Mouse (Mus musculus) spleen, adult 2 months (tissue): ENCODE data around the gene Fam107a. TPM values are rescaled to one million over a fixed set of nuclear protein-coding genes. Genes with fewer than 3 reads are reported as not detected.
"Not testable (repeated sequence)": the region's sequence is repeated elsewhere in the genome, so short reads cannot be mapped to it uniquely, and the experiment has no call there.

Experiments used
- DNase-seq, 2 experiments: peaks; one replicate each; pipeline versions ENCODE4 v3.0.0 to v3.0.0-alpha.2; 2012 to 2021; ENCODE audit warnings: low spot score in 2 of 2, low read depth in 1 of 2
- H3K27ac ChIP-seq: fragments of 200-500 bp; 2 replicates; pipeline ENCODE4 v1.5.1; 2012; ENCODE audit warnings: low read length, inconsistent platforms; ENCODE audit not compliant: insufficient read depth
- H3K27me3 ChIP-seq: fragments of 200-500 bp; 2 replicates; pipeline ENCODE4 v1.6.1; 2012; ENCODE audit warnings: mild to moderate bottlenecking, moderate library complexity, low read length, inconsistent platforms; ENCODE audit not compliant: control insufficient read depth, insufficient read depth
- H3K36me3 ChIP-seq: fragments of 200-500 bp; 2 replicates; pipeline ENCODE4 v1.6.1; 2012; ENCODE audit warnings: mild to moderate bottlenecking, low read length, inconsistent platforms; ENCODE audit not compliant: control insufficient read depth, insufficient read depth
- H3K4me1 ChIP-seq: fragments of 200-500 bp; 2 replicates; pipeline ENCODE4 v1.6.1; 2011; ENCODE audit warnings: inconsistent platforms; ENCODE audit not compliant: control insufficient read depth, insufficient read depth, insufficient read length
- H3K4me3 ChIP-seq: fragments of 200-500 bp; 2 replicates; pipeline ENCODE4 v1.5.1; 2011; ENCODE audit warnings: mild to moderate bottlenecking, inconsistent platforms; ENCODE audit not compliant: insufficient read depth, insufficient read length; ENCODE audit errors: extremely low read depth
- CTCF ChIP-seq: fragments of 200-500 bp; IDR thresholded peaks from 2 replicates; pipeline ENCODE4 v1.5.1; 2011; ENCODE audit warnings: mild to moderate bottlenecking, inconsistent platforms; ENCODE audit not compliant: insufficient read depth, insufficient read length, insufficient replicate concordance; ENCODE audit errors: extremely low read depth
- POLR2A ChIP-seq: fragments of 200-500 bp; IDR thresholded peaks from 2 replicates; pipeline ENCODE4 v1.6.1; 2011; ENCODE audit warnings: low read depth, low read length, inconsistent platforms
- WGBS: fragments of 180-500 bp; shearing (Covaris S2); methylation state at CpG from one replicate; pipeline ENCODE4 v1.1.7; 2018; 5-methylcytosine and 5-hydroxymethylcytosine counted together
- polyA plus RNA-seq: library from polyadenylated mRNA; depleted of rRNA; stranded (reverse); fragments of >200 nt; gene quantifications from 2 replicates; pipeline ENCODE4 v1.2.3, GENCODE M21; 2012

Gene Fam107a
- polyA plus RNA-seq, 1 experiment, result 0.85 TPM

- TF ChIP-seq POLR2A (no peak), CTCF (no peak)
- Histone ChIP-seq H3K4me3 (no peak overlapping the region), H3K27me3 (no peaks in the 10 kb centered on the region), H3K27ac (no peak overlapping the region), H3K36me3 (no peaks in the 10 kb centered on the region), H3K4me1 (no peaks in the 10 kb centered on the region)
- DNase-seq, result no peak
These were observed 34.0 kb downstream of the Fam107a start for GRCm38 (mm10) chr14:8283784-8284183.

GRCm38 (mm10) chr14:8271281-8271680 is 46.5 kb downstream of the Fam107a start:
- not testable (repeated sequence) for H3K27ac ChIP-seq, H3K27me3 ChIP-seq, DNase-seq, H3K4me1 ChIP-seq, H3K36me3 ChIP-seq, H3K4me3 ChIP-seq
- WGBS, result 85% methylated on average over 8 of the region's 8 CpGs

DNA sequence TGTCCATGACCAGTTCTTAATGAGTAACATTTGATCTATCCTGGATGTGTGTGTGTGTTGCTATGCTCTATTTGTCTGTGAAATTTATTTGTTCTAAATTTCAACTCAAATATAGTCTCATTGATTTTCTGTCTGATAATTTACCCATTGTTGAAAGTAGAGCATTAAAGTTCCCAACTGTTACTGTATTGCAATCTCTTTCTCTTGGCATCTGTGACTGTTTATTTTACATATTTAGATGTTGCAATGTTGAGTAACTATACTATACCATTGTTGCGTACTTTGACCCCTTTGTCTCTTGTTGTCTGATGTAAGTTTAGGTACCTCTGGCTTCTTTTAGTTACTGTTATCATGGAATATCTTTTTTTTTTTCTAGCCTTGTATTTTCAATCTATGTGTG is 53.4 kb downstream of the Fam107a start:
- Histone ChIP-seq H3K36me3 (no peaks in the 10 kb centered on the region), H3K4me3 (no peak overlapping the region), H3K27ac (no peak overlapping the region), H3K27me3 (no peaks in the 10 kb centered on the region), H3K4me1 (no peaks in the 10 kb centered on the region)
- TF ChIP-seq POLR2A (no peak), CTCF (no peak)
- 84% methylated on average over 1 of the region's 1 CpGs for WGBS
- DNase-seq, result no peak

GRCm38 (mm10) chr14:8262242-8262641 is 55.6 kb downstream of the Fam107a start:
- Histone ChIP-seq H3K4me3 (no peak overlapping the region), H3K36me3 (no peaks in the 10 kb centered on the region), H3K4me1 (no peaks in the 10 kb centered on the region), H3K27ac (no peak overlapping the region), H3K27me3 (no peaks in the 10 kb centered on the region)
- no peak for TF ChIP-seq POLR2A
- no peak for TF ChIP-seq CTCF
- DNase-seq, result no peak
- WGBS, result 92% methylated on average over 1 of the region's 1 CpGs

- no peak for DNase-seq
- Histone ChIP-seq H3K4me3 (no peak overlapping the region), H3K27ac (no peak overlapping the region), H3K36me3 (no peaks in the 10 kb centered on the region), H3K27me3 (no peaks in the 10 kb centered on the region), H3K4me1 (no peaks in the 10 kb centered on the region)
- WGBS, result 86% methylated on average over 5 of the region's 5 CpGs
- TF ChIP-seq POLR2A (no peak), CTCF (no peak)
These were observed 57.6 kb downstream of the Fam107a start for GRCm38 (mm10) chr14:8260214-8260613.

- Histone ChIP-seq H3K36me3 (no peaks in the 10 kb centered on the region), H3K27ac (no peak within 1 kb of the TSS), H3K4me1 (no peaks in the 10 kb centered on the region), H3K4me3 (no peak within 1 kb of the TSS), H3K27me3 (no peaks in the 10 kb centered on the region)
- TF ChIP-seq CTCF, result no peak
- TF ChIP-seq POLR2A, result no peak
- DNase-seq, result no peak
- 82% methylated on average over 3 of the region's 3 CpGs for WGBS
These were observed 58.7 kb downstream of the Fam107a start, which contains the start of gene Acox2 for GRCm38 (mm10) chr14:8259166-8259565. Acox2 (minus strand) TSS chr14:8259353.

DNA sequence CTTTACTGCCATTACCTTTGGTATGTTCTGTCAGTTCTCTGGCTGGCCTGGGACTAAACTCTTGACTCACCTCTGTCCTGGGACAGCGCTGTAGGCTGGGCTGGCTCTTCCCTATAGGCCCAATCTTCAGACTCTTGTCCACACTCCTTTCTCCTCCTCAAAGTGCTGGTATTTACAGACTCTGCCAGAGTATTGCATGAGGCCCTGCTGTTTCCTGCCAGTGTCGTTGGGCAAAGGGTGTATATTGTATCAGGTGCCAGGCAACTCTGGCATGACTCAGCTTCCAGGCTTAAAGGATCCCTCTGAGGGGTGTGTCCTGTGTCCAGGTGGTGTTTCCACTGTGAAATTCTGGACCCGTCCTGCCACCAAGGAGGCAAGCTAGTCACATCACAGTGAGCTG is 59.1 kb downstream of the Fam107a start:
- Histone ChIP-seq H3K4me3 (no peak overlapping the region), H3K27ac (no peak overlapping the region), H3K27me3 (no peaks in the 10 kb centered on the region), H3K4me1 (no peaks in the 10 kb centered on the region), H3K36me3 (no peaks in the 10 kb centered on the region)
- TF ChIP-seq POLR2A (no peak), CTCF (no peak)
- WGBS, result 53% methylated on average over 3 of the region's 3 CpGs
- no peak for DNase-seq
